Mouse (Mus musculus) neural tube, embryonic 15.5 days (tissue): Measurements from ENCODE around the gene Pawr. TPM values are rescaled to one million over a fixed set of nuclear protein-coding genes. Genes with fewer than 3 reads are reported as not detected.
"Not testable (repeated sequence)": the region's sequence is repeated elsewhere in the genome, so short reads cannot be mapped to it uniquely, and the experiment has no call there.

Experiments used
- ATAC-seq: fragments of 200-750 bp; cut with Nextera tagmentation; 2 replicates; pipeline ENCODE4 v1.8.0; 2017; ENCODE audit warnings: mild to moderate bottlenecking, moderate TSS enrichment, moderate library complexity; ENCODE audit not compliant: low FRiP score
- H3K27ac ChIP-seq: fragments of 300-500 bp; sonication (generic); replicated peaks from 2 replicates; pipeline ENCODE4 v1.5.1; 2015; ENCODE audit warnings: mild to moderate bottlenecking, inconsistent platforms
- H3K27me3 ChIP-seq: fragments of 300-500 bp; sonication (generic); replicated peaks from 2 replicates; pipeline ENCODE4 v1.6.1; 2015; ENCODE audit warnings: inconsistent platforms
- H3K36me3 ChIP-seq: fragments of 300-500 bp; sonication (generic); 2 replicates; pipeline ENCODE4 v1.6.1; 2015; ENCODE audit warnings: inconsistent platforms
- H3K4me1 ChIP-seq: fragments of 300-500 bp; sonication (generic); 2 replicates; pipeline ENCODE4 v1.6.1; 2015; ENCODE audit warnings: inconsistent platforms
- H3K4me2 ChIP-seq: fragments of 300-500 bp; sonication (generic); 2 replicates; pipeline ENCODE4 v1.6.1; 2015; ENCODE audit warnings: inconsistent platforms, mild to moderate bottlenecking, moderate library complexity
- H3K4me3 ChIP-seq: fragments of 300-500 bp; sonication (generic); replicated peaks from 2 replicates; pipeline ENCODE4 v1.5.1; 2015; ENCODE audit warnings: mild to moderate bottlenecking, inconsistent platforms
- H3K9ac ChIP-seq: fragments of 300-500 bp; sonication (generic); replicated peaks from 2 replicates; pipeline ENCODE4 v1.6.1; 2015; ENCODE audit warnings: mild to moderate bottlenecking, inconsistent platforms
- H3K9me3 ChIP-seq: fragments of 300-500 bp; sonication (generic); replicated peaks from 2 replicates; pipeline ENCODE4 v1.6.1; 2016; ENCODE audit warnings: inconsistent platforms
- WGBS: fragments of 180-500 bp; shearing (Covaris S2); methylation state at CpG from one replicate; pipeline ENCODE4 v1.1.7; 2015; ENCODE audit warnings: mixed read lengths; 5-methylcytosine and 5-hydroxymethylcytosine counted together
- polyA plus RNA-seq: library from polyadenylated mRNA; unstranded; fragments of >200 nt; fragmentation: Nextera tagmentation; extraction: Ambion mirVana; gene quantifications from 2 replicates; pipeline ENCODE4 v1.2.1, GENCODE M21; 2015

Pawr gene
- polyA plus RNA-seq, 1 experiment from 2014 or later, result 2.9 TPM

DNA sequence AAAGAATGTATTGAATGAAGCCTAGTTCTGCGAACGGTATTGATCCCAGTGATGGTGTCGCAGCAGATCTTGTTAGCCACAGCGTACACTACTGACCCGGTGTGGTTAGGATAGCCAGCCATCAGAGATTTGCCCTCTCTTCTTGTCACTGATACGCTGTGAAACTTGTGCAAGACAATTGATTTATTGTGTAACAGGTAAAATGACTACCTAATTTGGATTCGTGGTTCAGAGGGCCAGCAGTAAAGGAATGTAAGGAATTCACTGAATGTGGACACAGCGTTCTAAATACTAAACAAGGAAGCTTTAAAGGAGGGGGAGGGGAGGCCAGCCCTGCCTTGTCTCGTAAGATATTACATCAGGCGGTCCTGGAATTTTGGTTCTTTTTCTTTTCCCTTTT lies 100.3 kb downstream of the Pawr start:
- Histone ChIP-seq H3K4me3 (no peak overlapping the region), H3K27me3 (no peaks in the 10 kb centered on the region), H3K27ac (no peak overlapping the region), H3K9ac (no peak overlapping the region), H3K9me3 (no peaks in the 10 kb centered on the region), H3K4me2 (no peak overlapping the region), H3K36me3 (no peaks in the 10 kb centered on the region), H3K4me1 (no peaks in the 10 kb centered on the region)
- no peak for ATAC-seq
- WGBS, result 42% methylated on average over 10 of the region's 10 CpGs

DNA sequence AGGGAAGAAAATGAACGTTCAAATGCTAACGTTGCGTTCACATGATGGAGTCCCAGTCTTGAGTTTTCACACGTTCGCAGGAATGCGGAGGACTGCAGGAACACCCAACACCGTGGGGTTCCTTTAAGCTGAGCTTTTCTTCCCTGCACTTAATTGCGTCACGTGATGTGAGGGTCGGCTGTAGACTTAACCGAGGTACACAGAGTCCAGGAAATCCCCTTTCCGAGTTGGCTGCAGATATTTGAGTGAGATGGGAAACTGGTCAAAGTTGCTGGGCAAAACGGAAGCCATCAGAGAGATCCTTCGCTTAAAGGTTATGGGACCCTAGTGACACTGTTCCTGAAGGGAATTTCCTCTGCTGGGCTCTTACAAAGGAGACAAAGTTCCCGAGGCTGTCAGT lies 102.1 kb downstream of the Pawr start:
- H3K36me3 ChIP-seq, result no peaks in the 10 kb centered on the region
- ATAC-seq, result no peak
- H3K4me3 ChIP-seq, result no peak overlapping the region
- no peak overlapping the region for H3K27ac ChIP-seq
- H3K9me3 ChIP-seq, result no peaks in the 10 kb centered on the region
- WGBS, result 11% methylated on average over 15 of the region's 15 CpGs
- H3K27me3 ChIP-seq, result no peaks in the 10 kb centered on the region
- no peak overlapping the region for H3K9ac ChIP-seq
- H3K4me2 ChIP-seq, result peak overlapping the region; percentile 43
- H3K4me1 ChIP-seq, result no peaks in the 10 kb centered on the region

DNA sequence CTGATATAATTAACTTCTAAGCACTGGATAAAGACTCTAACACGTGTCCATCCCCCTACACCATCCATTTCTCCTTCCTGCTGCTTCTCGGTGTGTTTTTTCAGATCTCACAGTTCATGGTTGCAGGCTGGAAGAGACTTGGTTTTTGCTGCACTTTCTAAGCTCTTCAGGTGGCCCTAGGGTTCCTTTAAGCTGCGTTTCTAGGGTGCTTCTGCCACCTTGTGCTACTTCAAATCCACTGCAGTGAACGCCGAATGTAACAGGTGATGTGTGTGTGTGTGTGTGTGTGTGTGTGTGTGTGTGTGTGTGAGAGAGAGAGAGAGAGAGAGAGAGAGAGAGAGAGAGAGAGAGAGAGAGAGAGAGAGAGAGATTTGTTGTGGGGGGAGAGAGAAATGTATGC lies 103.7 kb downstream of the Pawr start:
- ATAC-seq, result peak; percentile 75; the same call in 1 of the 2 replicates
- Histone ChIP-seq H3K27ac (no peak overlapping the region), H3K4me3 (no peak overlapping the region), H3K9me3 (no peaks in the 10 kb centered on the region), H3K4me1 (no peaks in the 10 kb centered on the region), H3K27me3 (no peaks in the 10 kb centered on the region), H3K4me2 (no peak overlapping the region), H3K36me3 (no peaks in the 10 kb centered on the region), H3K9ac (no peak overlapping the region)
- 31% methylated on average over 5 of the region's 5 CpGs for WGBS

DNA sequence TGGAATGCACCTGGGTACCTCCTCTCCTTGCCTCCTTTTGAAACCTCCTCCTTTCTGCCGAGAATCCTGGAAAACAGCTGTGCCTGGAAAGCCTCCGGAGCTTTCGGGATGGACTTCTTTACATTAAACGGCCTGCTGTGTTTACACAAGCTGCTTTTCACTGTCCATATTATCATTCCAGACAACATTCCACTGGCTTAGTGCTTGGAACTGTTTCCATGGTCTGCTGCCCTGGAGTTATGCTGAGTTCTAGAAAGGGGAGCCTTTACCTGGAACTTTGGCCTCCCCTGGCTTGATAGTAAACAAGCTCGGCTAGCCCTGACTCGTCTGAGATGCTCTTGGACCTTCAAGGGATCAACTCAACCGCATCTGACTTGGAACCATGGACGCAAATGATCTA lies 104.4 kb downstream of the Pawr start:
- H3K4me1 ChIP-seq, result no peaks in the 10 kb centered on the region
- no peak overlapping the region for H3K9ac ChIP-seq
- no peaks in the 10 kb centered on the region for H3K36me3 ChIP-seq
- WGBS, result 50% methylated on average over 8 of the region's 8 CpGs
- no peak overlapping the region for H3K4me3 ChIP-seq
- no peak for ATAC-seq
- H3K9me3 ChIP-seq, result no peaks in the 10 kb centered on the region
- H3K27ac ChIP-seq, result no peak overlapping the region
- H3K4me2 ChIP-seq, result no peak overlapping the region
- H3K27me3 ChIP-seq, result no peaks in the 10 kb centered on the region

DNA sequence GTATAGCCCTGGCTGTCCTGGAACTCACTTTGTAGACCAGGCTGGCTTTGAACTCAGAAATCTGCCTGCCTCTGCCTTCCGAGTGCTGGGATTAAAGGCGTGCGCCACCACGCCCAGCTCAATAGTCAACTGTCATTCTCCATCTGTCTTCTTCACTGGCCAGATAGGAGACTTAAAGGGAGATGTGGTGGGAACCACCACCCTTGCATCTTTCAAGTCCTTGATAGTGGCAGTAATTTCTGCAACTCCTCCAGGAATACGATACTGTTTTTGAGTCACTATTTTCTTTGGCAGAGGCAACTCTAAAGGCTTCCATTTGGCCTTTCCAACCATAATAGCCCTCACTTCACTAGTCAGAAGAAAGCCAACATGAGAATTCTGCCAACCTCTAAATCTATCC lies 108.3 kb downstream of the Pawr start:
- not testable (repeated sequence) for H3K4me3 ChIP-seq, H3K27me3 ChIP-seq, ATAC-seq, H3K4me1 ChIP-seq, H3K27ac ChIP-seq, H3K9ac ChIP-seq, H3K4me2 ChIP-seq, H3K36me3 ChIP-seq, H3K9me3 ChIP-seq
- WGBS, result 96% methylated on average over 5 of the region's 5 CpGs

DNA sequence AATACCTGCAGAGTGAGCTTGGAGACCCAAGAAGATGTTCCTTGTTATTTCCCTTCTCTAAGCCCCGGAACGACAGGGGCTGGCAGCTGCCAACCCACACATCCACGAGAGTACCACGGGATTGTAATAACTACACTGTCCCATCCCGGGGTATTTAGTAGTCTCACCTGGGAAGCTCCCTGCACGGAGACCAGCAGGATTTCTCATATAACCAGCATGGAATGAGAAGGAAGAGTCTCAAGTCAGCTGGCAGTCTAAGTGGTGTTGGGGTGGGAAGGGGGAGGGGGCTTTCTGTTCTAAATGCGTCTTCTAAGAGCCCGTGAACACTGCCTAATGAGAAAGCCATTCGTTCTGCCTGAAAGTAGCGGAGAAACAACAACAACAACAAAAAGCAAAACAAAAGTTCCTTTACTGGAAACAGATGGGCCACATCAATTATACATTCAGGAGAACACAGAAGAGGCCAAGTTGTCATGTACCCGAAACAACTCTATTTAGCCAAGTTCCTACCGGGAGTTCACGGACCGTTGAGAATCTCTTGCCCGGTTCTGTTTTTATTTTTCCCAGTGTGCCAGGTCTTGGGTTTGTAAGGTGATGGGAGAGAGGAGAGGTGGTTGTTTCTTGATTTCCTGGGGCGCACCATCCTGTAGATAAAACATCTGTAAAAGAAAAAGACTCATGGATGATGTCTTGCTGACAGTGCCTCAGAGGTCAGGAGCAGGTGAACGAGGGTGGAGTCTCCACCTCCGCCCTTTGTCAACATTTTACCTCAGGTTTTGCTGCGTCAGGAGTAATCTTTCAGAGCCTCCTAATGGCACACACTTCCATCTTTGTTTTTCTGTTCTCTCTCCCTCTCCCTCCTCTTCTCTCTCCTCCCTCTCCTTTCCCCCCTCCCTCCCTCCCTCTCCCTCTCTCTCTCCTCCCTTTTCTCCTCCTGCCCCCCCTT lies 112.3 kb downstream of the Pawr start:
- peak overlapping the region; percentile 39 for H3K4me2 ChIP-seq
- no peak overlapping the region for H3K27ac ChIP-seq
- H3K9me3 ChIP-seq, result no peaks in the 10 kb centered on the region
- 39% methylated on average over 19 of the region's 19 CpGs for WGBS
- ATAC-seq, result peak; percentile 37; the same call in 1 of the 2 replicates
- H3K4me3 ChIP-seq, result 0 out of 2 replicates have a peak overlapping the region, but pooled peaks have one; percentile 3
- no peak overlapping the region for H3K9ac ChIP-seq
- H3K4me1 ChIP-seq, result peaks cover 17% of the 10 kb centered on the region
- no peaks in the 10 kb centered on the region for H3K27me3 ChIP-seq
- no peaks in the 10 kb centered on the region for H3K36me3 ChIP-seq

DNA sequence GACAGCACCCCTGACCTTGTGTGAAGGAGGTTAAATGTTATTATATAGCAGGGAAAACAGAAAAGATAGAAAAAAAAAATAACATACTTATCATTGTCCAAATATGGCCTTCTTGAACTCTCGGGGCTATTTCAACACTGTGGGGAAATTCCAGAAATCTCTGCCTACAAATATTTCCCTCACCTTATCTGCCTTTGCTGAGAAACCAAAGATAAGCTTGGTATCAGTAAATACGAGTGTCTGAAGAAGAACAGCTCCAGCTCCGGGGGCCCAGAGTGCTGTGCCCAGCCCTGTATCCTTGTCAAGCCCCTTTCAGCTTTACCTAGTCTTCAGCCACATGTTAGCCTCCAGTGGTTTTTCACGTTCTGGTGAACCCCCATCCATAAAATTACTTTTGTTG lies 113.2 kb downstream of the Pawr start:
- H3K9me3 ChIP-seq, result no peaks in the 10 kb centered on the region
- no peak for ATAC-seq
- H3K36me3 ChIP-seq, result no peaks in the 10 kb centered on the region
- H3K27me3 ChIP-seq, result no peaks in the 10 kb centered on the region
- H3K4me1 ChIP-seq, result peaks cover 17% of the 10 kb centered on the region
- 78% methylated on average over 4 of the region's 4 CpGs for WGBS
- H3K27ac ChIP-seq, result no peak overlapping the region
- H3K9ac ChIP-seq, result no peak overlapping the region
- no peak overlapping the region for H3K4me2 ChIP-seq
- no peak overlapping the region for H3K4me3 ChIP-seq

DNA sequence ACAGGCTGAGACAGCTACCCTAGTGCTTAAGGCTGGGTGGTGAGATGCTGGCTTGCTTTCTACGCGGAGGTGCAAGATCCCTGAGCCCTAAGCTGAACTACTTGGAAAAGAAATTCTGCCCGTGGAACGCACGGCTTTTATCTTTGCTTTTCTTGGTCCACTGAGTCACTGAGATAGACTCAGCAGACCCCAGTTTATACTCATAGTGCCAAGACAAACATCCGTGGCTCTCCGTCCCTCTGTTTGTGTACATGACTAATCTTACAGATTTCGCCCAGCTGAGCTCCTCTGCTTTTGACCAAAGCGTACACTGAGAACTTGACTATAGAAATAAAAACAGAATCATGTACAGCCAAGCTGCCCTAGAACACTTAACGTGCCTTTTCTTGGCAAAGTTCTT lies 113.7 kb downstream of the Pawr start:
- no peaks in the 10 kb centered on the region for H3K36me3 ChIP-seq
- H3K9ac ChIP-seq, result no peak overlapping the region
- no peaks in the 10 kb centered on the region for H3K27me3 ChIP-seq
- peak overlapping the region; percentile 61; the same call in 1 of the 2 replicates for H3K4me2 ChIP-seq
- H3K4me3 ChIP-seq, result no peak overlapping the region
- H3K4me1 ChIP-seq, result peaks cover 17% of the 10 kb centered on the region
- no peaks in the 10 kb centered on the region for H3K9me3 ChIP-seq
- 0 out of 2 replicates have a peak overlapping the region, but pooled peaks have one; percentile 30 for H3K27ac ChIP-seq
- no peak for ATAC-seq
- WGBS, result 73% methylated on average over 10 of the region's 10 CpGs

DNA sequence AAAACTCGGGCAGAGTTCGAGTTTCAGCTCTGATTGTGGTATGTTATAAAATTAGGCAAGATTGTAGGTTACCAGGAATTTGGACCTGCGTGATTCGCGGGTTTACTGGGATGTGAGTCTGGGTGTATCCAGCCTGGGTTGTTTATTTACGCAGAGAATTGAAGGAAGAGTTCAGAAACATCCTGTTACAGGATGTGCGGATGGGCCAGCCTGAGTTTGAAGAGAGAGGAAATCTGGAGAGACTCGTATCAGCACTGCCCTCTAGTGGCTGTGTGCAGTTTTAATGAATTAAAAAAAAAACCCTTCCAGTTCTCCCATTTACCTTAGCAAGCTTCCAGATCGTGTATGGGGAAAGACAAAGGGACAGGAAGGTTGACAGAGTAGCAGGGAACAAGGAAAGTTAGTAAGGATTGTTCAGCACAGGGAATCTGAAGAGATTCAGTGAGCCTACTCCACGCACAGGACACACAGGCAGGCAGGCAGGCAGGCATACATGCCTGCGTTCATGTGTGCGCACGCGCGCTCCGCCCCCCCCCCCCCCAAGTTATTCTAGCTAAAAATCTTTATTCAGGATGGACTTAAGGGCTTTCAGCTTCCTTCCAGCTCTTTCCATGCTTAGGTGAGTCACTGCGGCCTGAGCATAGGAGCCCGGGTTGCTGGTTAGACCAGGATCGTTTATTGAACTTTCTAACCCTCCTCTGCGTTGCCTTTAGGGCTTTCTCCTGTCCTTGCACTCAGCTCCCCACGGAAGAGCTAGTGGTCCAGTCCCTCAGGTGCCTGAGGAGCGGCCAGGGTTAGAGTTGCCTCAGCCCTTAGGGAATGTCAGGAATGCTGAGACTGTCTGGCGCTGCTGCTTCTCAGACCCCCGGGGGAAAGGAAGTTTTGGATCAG lies 114.4 kb downstream of the Pawr start:
- peak overlapping the region; percentile 61 for H3K4me2 ChIP-seq
- H3K9me3 ChIP-seq, result no peaks in the 10 kb centered on the region
- peak; percentile 71 for ATAC-seq
- no peaks in the 10 kb centered on the region for H3K27me3 ChIP-seq
- 12% methylated on average over 24 of the region's 24 CpGs for WGBS
- H3K36me3 ChIP-seq, result no peaks in the 10 kb centered on the region
- H3K27ac ChIP-seq, result peak overlapping the region; percentile 30; the same call in 1 of the 2 replicates
- peaks cover 17% of the 10 kb centered on the region for H3K4me1 ChIP-seq
- peak overlapping the region; percentile 41 for H3K4me3 ChIP-seq
- 0 out of 2 replicates have a peak overlapping the region, but pooled peaks have one; percentile 23 for H3K9ac ChIP-seq

DNA sequence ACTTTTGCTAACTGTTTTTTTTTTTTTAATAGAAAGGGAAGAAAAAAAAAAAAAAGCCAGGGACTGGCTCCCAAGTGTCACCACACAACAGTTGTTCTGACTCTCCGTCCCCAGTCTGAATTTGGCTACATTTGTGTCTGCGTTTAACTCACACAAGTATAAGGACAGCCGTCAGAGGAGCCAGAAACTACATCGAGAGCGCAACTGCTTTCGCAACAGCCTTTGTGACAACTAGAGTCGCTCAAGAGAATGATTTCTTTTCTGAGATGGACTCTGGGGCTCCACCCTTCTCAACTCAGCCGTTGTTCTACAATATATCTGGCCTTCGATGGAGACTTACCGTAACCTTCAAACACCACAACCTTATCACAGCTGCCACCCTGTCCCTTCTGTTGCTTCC lies 115.3 kb downstream of the Pawr start:
- H3K9me3 ChIP-seq, result no peaks in the 10 kb centered on the region
- 80% methylated on average over 10 of the region's 10 CpGs for WGBS
- H3K27me3 ChIP-seq, result no peaks in the 10 kb centered on the region
- peaks cover 17% of the 10 kb centered on the region for H3K4me1 ChIP-seq
- H3K27ac ChIP-seq, result no peak overlapping the region
- 0 out of 2 replicates have a peak overlapping the region, but pooled peaks have one; percentile 61 for H3K4me2 ChIP-seq
- H3K4me3 ChIP-seq, result no peak overlapping the region
- ATAC-seq, result no peak
- no peak overlapping the region for H3K9ac ChIP-seq
- no peaks in the 10 kb centered on the region for H3K36me3 ChIP-seq

DNA sequence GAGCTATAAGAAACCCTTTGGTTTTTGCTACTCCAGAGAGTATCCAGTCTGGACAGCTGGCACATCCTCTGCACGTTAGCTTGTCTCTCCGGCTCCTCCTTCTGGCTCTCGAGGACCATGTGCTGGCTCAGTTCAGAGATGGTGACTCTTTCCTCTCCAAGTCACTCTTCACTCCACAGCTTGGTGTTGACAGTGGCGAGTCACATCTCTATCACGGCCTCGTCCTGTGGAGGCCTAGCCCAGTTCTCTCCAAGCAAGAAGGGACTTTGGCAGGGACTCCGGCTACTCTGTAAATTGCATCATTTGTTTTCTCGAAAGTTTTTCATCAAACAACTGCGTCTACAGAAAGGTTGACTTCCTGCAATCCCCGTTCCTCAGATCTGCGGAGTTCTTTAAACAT lies 116.5 kb downstream of the Pawr start:
- no peak for ATAC-seq
- 84% methylated on average over 11 of the region's 11 CpGs for WGBS

More for the DNA sequence above, 116.5 kb downstream of the Pawr start:
- H3K36me3 ChIP-seq, result no peaks in the 10 kb centered on the region
- no peak overlapping the region for H3K9ac ChIP-seq
- no peak overlapping the region for H3K4me3 ChIP-seq
- H3K9me3 ChIP-seq, result no peaks in the 10 kb centered on the region
- no peak overlapping the region for H3K4me2 ChIP-seq
- H3K4me1 ChIP-seq, result peaks cover 17% of the 10 kb centered on the region
- H3K27ac ChIP-seq, result no peak overlapping the region
- H3K27me3 ChIP-seq, result no peaks in the 10 kb centered on the region
